Mouse (Mus musculus) cortical plate, adult 2 months (tissue): ENCODE results near the gene Fam43a. TPM values are rescaled to one million over a fixed set of nuclear protein-coding genes. Genes with fewer than 3 reads are reported as not detected.

Experiments
- H3K27ac ChIP-seq: fragments of 200-500 bp; 2 replicates; pipeline ENCODE4 v1.5.1; 2012; ENCODE audit warnings: low read length, control low read depth, inconsistent platforms; ENCODE audit not compliant: insufficient read depth
- H3K4me1 ChIP-seq: fragments of 200-500 bp; 2 replicates; pipeline ENCODE4 v1.6.1; 2011; ENCODE audit warnings: low read length; ENCODE audit not compliant: control insufficient read depth, insufficient read depth
- H3K4me3 ChIP-seq: fragments of 200-500 bp; 2 replicates; pipeline ENCODE4 v1.5.1; 2011; ENCODE audit warnings: mild to moderate bottlenecking, low read length, control low read depth; ENCODE audit not compliant: insufficient read depth
- CTCF ChIP-seq: fragments of 200-500 bp; IDR thresholded peaks from 2 replicates; pipeline ENCODE4 v1.5.1; 2011; ENCODE audit warnings: mild to moderate bottlenecking, control low read depth, low read length; ENCODE audit not compliant: insufficient read depth; ENCODE audit errors: extremely low read depth
- POLR2A ChIP-seq: fragments of 200-500 bp; IDR thresholded peaks from 2 replicates; pipeline ENCODE4 v1.6.1; 2011; ENCODE audit warnings: mild to moderate bottlenecking, low read length, control low read depth; ENCODE audit not compliant: insufficient read depth; ENCODE audit errors: extremely low read depth
- polyA plus RNA-seq: library from polyadenylated mRNA; depleted of rRNA; stranded (reverse); fragments of >200 nt; gene quantifications from 2 replicates; pipeline ENCODE4 v1.2.3, GENCODE M21; 2012; rRNA removed

Fam43a gene
- polyA plus RNA-seq, 1 experiment: 15.6 TPM

DNA sequence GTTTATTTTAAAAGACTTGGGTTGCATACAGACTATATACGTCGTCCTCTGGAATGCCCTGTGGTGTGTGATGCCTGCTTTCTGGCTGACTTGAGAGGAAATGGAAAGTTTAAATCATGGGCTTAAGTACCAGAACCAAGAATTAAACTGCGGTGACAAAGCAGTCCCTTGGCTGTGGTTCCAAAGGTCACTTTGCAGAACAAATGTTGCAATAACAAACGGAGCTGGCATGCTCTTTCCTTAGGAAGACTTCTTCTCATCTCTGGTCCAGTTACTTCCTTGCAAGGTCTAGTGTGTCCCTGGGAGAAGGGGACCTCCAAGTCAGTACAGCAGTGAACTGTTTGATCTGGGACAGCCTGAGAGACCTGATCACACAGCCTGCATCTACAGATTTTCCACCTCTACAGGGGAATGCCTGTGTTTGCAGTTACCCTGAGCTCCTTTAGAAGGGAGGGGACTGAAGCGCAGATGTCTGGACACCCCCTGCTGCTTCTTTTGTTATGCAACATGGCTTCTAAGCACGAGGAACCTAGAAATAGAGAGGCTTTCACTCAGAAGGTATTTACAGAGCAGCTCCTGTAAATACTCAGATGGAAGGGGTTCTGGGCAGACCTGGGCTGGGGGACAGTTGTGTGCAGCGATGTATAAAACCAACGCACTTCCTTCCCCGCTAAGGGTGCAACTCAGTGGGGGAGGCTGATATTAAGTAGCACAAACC is 46.5 kb downstream of the Fam43a start:
- H3K4me3 ChIP-seq: no peak overlapping the region
- H3K4me1 ChIP-seq: no peaks in the 10 kb centered on the region
- no peak overlapping the region for H3K27ac ChIP-seq
- TF ChIP-seq CTCF: no peak

GRCm38 (mm10) chr16:30646856-30647255 is 47.3 kb downstream of the Fam43a start:
- Histone ChIP-seq H3K27ac (no peak overlapping the region), H3K4me3 (no peak overlapping the region), H3K4me1 (no peaks in the 10 kb centered on the region)
- TF ChIP-seq POLR2A (no peak), CTCF (no peak)

DNA sequence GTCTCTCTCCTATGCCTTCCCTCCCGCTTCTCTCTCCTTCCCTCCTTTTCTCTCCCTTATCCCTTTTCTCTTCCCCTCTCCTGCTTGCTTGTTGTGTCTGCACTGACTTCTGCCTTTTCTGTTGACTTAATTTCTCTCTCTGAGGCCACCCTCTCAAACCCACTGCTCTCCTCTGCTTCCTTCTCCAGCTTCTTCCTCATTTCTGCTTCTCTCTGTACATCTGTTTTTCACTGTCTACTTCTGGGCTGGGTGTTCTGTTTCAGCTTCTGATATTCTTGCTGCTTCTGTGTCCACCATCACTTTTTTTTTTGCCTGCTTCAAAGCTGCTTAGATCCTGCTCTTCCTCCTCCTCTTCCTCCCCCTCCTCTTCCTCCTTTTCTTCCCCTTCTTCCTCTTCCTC is 51.8 kb downstream of the Fam43a start:
- no peaks in the 10 kb centered on the region for H3K4me1 ChIP-seq
- no peak overlapping the region for H3K4me3 ChIP-seq
- TF ChIP-seq CTCF (no peak), POLR2A (no peak)
- H3K27ac ChIP-seq: no peak overlapping the region

Other genes starting within 250 kb of the Fam43a start
- gene Atp13a3, start 193.7 kb upstream of the Fam43a start, polyA plus RNA-seq: 29.5 and 31.4 TPM in 2 replicates
- 92.0 and 101 TPM in 2 replicates for gene Tmem44, start 48.9 kb upstream of the Fam43a start, polyA plus RNA-seq
- gene Lsg1, start 12.1 kb upstream of the Fam43a start, polyA plus RNA-seq: 15.5 and 17.6 TPM in 2 replicates